Mouse (Mus musculus) kidney, adult 18-20 months (tissue): Measurements from ENCODE around the gene Plin5.

Source experiments
- DNase-seq: peaks from one replicate; pipeline ENCODE4 v3.0.0; 2021

The Plin5 gene

GRCm38 (mm10) chr17:56117251-56117710, at the start of gene Plin5:
TSS of gene Plin5 (minus strand) at chr17:56117596.
- DNase-seq: peak; percentile 81

- no peak for DNase-seq
Observed at GRCm38 (mm10) chr17:56165671-56166070, 48.3 kb upstream of the Plin5 start.

GRCm38 (mm10) chr17:56164510-56164909, 47.1 kb upstream of the Plin5 start:
- DNase-seq: no peak

- DNase-seq: no peak
Observed at GRCm38 (mm10) chr17:56163523-56164102, 46.2 kb upstream of the Plin5 start.

GRCm38 (mm10) chr17:56162231-56162774, 44.9 kb upstream of the Plin5 start, which contains the start of gene Tnfaip8l1:
TSS of gene Tnfaip8l1 (plus strand) at chr17:56162477.
- peak; percentile 93 for DNase-seq

- peak; percentile 77 for DNase-seq
Observed at GRCm38 (mm10) chr17:56159729-56160128, 42.3 kb upstream of the Plin5 start.

GRCm38 (mm10) chr17:56153643-56154042, 36.2 kb upstream of the Plin5 start:
- peak; percentile 47 for DNase-seq

- DNase-seq: no peak
Observed at GRCm38 (mm10) chr17:56149897-56150296, 32.5 kb upstream of the Plin5 start.

- DNase-seq: no peak
Observed at GRCm38 (mm10) chr17:56148790-56149618, 31.6 kb upstream of the Plin5 start.

- no peak for DNase-seq
Observed at GRCm38 (mm10) chr17:56148280-56148679, 30.9 kb upstream of the Plin5 start.

- no peak for DNase-seq
Observed at GRCm38 (mm10) chr17:56147420-56147819, 30.0 kb upstream of the Plin5 start.

GRCm38 (mm10) chr17:56146131-56146530, 28.7 kb upstream of the Plin5 start:
- no peak for DNase-seq

GRCm38 (mm10) chr17:56144546-56144945, 27.1 kb upstream of the Plin5 start:
- DNase-seq: no peak

- DNase-seq: no peak
Observed at GRCm38 (mm10) chr17:56141702-56142605, 24.6 kb upstream of the Plin5 start.

- peak; percentile 43 for DNase-seq
Observed at GRCm38 (mm10) chr17:56139858-56140595, 22.6 kb upstream of the Plin5 start, which contains the start of gene Sema6b. TSS of gene Sema6b (minus strand) at chr17:56140343.

- no peak for DNase-seq
Observed at GRCm38 (mm10) chr17:56139355-56139754, 22.0 kb upstream of the Plin5 start.

- no peak for DNase-seq
Observed at GRCm38 (mm10) chr17:56137839-56138613, 20.6 kb upstream of the Plin5 start.

GRCm38 (mm10) chr17:56136558-56136957, 19.2 kb upstream of the Plin5 start:
- DNase-seq: no peak

GRCm38 (mm10) chr17:56134463-56134971, 17.1 kb upstream of the Plin5 start:
- DNase-seq: peak; percentile 79

- peak; percentile 77 for DNase-seq
Observed at GRCm38 (mm10) chr17:56133457-56134363, 16.3 kb upstream of the Plin5 start.
